Mouse (Mus musculus): ENCODE measurements around the gene Dgkg. TPM values are rescaled to one million over a fixed set of nuclear protein-coding genes. Genes with fewer than 3 reads are reported as not detected.

The Dgkg gene
- polyA plus RNA-seq, 1 experiment = 12.8 TPM

DNA sequence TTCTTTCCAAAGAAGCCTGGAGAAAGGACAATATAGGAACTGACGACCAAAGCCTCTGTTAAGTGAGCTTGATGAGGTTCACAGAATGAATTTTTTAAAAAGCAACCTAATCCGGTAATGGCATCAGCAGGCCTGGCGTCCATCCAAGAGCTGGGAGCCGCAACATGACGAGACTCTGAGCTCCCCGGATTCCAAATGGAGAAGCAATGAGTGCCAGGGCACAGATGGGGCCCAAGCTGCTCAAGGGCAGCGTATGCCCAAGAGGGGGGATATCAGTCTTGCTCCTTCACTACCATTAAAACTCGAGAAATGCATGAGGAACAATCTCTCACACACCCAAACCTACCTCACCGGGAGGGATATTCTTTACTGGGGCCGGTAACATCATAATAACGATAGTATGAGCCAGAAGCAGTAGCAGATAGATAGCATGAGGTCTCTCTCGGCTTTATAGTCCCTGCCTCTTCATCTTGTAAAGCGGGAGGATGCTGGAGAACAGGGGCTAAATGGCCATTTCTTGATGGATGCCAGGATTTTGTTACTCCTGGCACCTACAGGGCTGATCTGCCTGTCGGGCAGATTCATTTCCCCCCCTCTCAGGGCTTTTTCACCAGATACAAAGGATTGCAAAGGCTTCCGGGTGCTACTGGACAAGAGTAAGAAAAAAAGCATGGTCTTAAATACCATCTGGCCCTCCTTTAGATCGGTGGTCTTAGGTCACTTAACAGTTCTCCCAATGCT, 226.6 kb downstream of the Dgkg start:
- Histone ChIP-seq H3K27ac (ENCODE audit: control insufficient read depth, insufficient read depth, low read depth, low read length, poor library complexity) (no peak overlapping the region), H3K4me3 (replicated peaks; ENCODE audit: control insufficient read depth, low read depth, low read length) (no peak overlapping the region), H3K4me1 (ENCODE audit: control insufficient read depth, insufficient read depth, low read length) (no peaks in the 10 kb centered on the region)
- WGBS = 83% methylated on average over 16 of the region's 16 CpGs
- TF ChIP-seq POLR2A (IDR thresholded peaks at IDR 0.05; ENCODE audit: borderline replicate concordance, control insufficient read depth, low read depth, low read length) = no peak
- TF ChIP-seq CTCF (IDR thresholded peaks at IDR 0.05; ENCODE audit: control insufficient read depth, insufficient read depth, low read length) = no peak

DNA sequence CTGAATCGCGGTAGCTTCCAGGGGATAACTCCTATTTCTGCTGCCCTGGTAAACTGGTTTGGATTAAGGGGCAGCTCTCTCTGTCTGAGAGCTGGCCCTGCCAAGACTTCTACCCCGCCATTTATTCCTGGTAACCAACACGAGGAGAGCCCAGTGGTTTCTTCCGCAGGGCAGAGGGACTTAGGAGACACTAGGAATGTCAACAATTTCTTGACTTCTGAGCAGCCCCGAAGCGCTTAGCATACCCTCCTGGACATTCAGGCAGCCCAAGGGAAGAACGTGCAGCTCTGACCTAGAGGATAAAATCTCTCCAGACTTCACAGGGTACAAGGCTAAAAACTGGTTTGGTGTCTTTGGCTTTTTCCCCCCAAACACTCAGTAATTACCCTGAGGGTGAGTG, 227.6 kb downstream of the Dgkg start:
- WGBS = 66% methylated on average over 8 of the region's 8 CpGs
- no peak for TF ChIP-seq POLR2A (IDR thresholded peaks at IDR 0.05; ENCODE audit: borderline replicate concordance, control insufficient read depth, low read depth, low read length)
- TF ChIP-seq CTCF (IDR thresholded peaks at IDR 0.05; ENCODE audit: control insufficient read depth, insufficient read depth, low read length) = no peak
- H3K4me3 ChIP-seq (replicated peaks; ENCODE audit: control insufficient read depth, low read depth, low read length) = no peak overlapping the region
- H3K4me1 ChIP-seq (ENCODE audit: control insufficient read depth, insufficient read depth, low read length) = no peaks in the 10 kb centered on the region
- H3K27ac ChIP-seq (ENCODE audit: control insufficient read depth, insufficient read depth, low read depth, low read length, poor library complexity) = no peak overlapping the region

DNA sequence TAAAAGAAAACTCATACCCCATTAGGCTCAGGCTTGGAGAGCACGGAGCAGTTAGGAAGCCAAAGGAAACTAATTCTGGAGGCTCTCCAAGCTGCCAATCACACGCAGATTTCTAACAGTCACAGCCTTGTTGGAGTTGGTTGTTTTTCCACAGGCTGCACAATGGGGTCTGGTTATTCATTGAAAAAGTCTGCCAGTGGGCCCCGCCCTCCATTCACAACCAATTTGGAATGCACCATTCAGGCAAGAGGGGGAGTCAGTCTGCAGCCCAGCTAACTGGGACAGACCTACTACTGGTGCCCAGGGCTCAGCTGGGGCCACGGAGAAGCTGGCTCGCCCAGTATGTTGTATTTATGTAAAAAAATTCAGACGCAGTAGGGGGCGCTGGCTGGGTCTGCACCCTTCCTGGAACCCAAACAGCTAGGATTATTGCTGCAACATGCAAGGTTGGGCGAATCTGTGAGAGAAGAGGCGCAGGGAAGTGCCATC, 228.1 kb downstream of the Dgkg start:
- TF ChIP-seq POLR2A (IDR thresholded peaks at IDR 0.05; ENCODE audit: borderline replicate concordance, control insufficient read depth, low read depth, low read length) (no peak), CTCF (IDR thresholded peaks at IDR 0.05; ENCODE audit: control insufficient read depth, insufficient read depth, low read length) (peak; percentile 17; the same call in 1 of the 2 replicates)

DNA sequence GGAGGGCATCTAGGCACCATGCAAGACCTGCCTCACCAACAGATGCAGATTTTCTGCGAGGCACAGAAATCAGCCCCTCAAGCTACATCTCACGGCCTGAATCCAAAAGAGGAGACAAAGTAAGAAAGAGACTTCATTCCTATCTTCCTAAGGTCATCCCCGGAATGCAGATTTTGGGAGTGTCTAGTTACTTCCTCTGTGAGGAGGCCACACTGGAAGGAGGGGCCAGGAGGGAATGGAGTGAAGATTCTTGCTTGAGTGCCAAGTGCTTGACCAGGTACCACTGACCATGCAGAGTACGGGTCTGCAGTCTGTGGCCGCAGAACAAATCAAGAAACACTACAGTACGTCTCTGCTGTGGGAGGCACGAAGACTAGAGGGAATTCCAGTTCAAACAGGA, 230.2 kb downstream of the Dgkg start:
- Histone ChIP-seq H3K4me1 (ENCODE audit: control insufficient read depth, insufficient read depth, low read length) (no peaks in the 10 kb centered on the region), H3K4me3 (replicated peaks; ENCODE audit: control insufficient read depth, low read depth, low read length) (no peak overlapping the region), H3K27ac (ENCODE audit: control insufficient read depth, insufficient read depth, low read depth, low read length, poor library complexity) (no peak overlapping the region)
- TF ChIP-seq CTCF (IDR thresholded peaks at IDR 0.05; ENCODE audit: control insufficient read depth, insufficient read depth, low read length) (no peak), POLR2A (IDR thresholded peaks at IDR 0.05; ENCODE audit: borderline replicate concordance, control insufficient read depth, low read depth, low read length) (no peak)
- WGBS = 87% methylated on average over 7 of the region's 7 CpGs

More for the DNA sequence above, 228.1 kb downstream of the Dgkg start:
- H3K4me1 ChIP-seq (ENCODE audit: control insufficient read depth, insufficient read depth, low read length) = no peaks in the 10 kb centered on the region
- H3K4me3 ChIP-seq (replicated peaks; ENCODE audit: control insufficient read depth, low read depth, low read length) = no peak overlapping the region
- H3K27ac ChIP-seq (ENCODE audit: control insufficient read depth, insufficient read depth, low read depth, low read length, poor library complexity) = no peak overlapping the region
- WGBS = 14% methylated on average over 9 of the region's 9 CpGs

DNA sequence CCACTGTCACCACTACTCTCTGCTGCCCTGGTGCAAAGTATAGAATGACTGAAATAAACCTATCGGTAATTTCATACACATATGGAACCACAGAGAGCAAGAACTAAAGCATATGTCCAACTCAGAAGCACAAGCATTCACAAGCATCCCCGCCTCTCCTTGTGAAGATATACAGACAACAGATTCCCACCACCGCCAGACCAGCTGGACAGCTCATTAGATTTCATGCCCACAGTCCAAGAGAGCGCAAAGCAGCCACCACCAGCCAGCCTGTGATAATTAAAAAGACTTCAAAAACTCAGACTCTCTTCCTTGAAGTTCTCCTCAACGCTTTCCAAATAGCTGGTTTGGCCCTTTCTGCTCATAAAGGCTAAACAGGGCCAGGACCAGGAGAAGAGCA, 234.8 kb downstream of the Dgkg start:
- WGBS = 80% methylated on average over 5 of the region's 5 CpGs
- Histone ChIP-seq H3K27ac (ENCODE audit: control insufficient read depth, insufficient read depth, low read depth, low read length, poor library complexity) (no peak overlapping the region), H3K4me3 (replicated peaks; ENCODE audit: control insufficient read depth, low read depth, low read length) (no peak overlapping the region), H3K4me1 (ENCODE audit: control insufficient read depth, insufficient read depth, low read length) (no peaks in the 10 kb centered on the region)
- TF ChIP-seq CTCF (IDR thresholded peaks at IDR 0.05; ENCODE audit: control insufficient read depth, insufficient read depth, low read length) (no peak), POLR2A (IDR thresholded peaks at IDR 0.05; ENCODE audit: borderline replicate concordance, control insufficient read depth, low read depth, low read length) (no peak)

Other genes with a start within 250 kb of the Dgkg start
- gene Etv5, start 217.5 kb downstream of the Dgkg start, polyA plus RNA-seq (2011; ENCODE audit: insufficient read depth, insufficient read length, low replicate concordance, missing spikeins) = 2.3 and 18.0 TPM in 2 replicates
- not detected in 2 replicates for gene Crygs, start 154.4 kb upstream of the Dgkg start, polyA plus RNA-seq (2011; ENCODE audit: insufficient read depth, insufficient read length, low replicate concordance, missing spikeins)
- gene Tbccd1, start 200.4 kb upstream of the Dgkg start, polyA plus RNA-seq (2011; ENCODE audit: insufficient read depth, insufficient read length, low replicate concordance, missing spikeins) = 12.3 and 15.6 TPM in 2 replicates
- 55.1 and 92.5 TPM in 2 replicates for gene Dnajb11, start 200.6 kb upstream of the Dgkg start, polyA plus RNA-seq (2011; ENCODE audit: insufficient read depth, insufficient read length, low replicate concordance, missing spikeins)
- 15.5 and 61.2 TPM in 2 replicates for gene Ahsg, start 234.1 kb upstream of the Dgkg start, polyA plus RNA-seq (2011; ENCODE audit: insufficient read depth, insufficient read length, low replicate concordance, missing spikeins)